Mouse (Mus musculus) thymus, adult 2 months (tissue): ENCODE results near the gene Ciz1. TPM values are rescaled to one million over a fixed set of nuclear protein-coding genes. Genes with fewer than 3 reads are reported as not detected.

ENCODE experiments used
- DNase-seq: peaks from one replicate; pipeline ENCODE4 v3.0.0; 2021
- H3K27ac ChIP-seq: fragments of 200-500 bp; 2 replicates; pipeline ENCODE4 v1.5.1; 2012; ENCODE audit warnings: low read length, control low read depth; ENCODE audit not compliant: control insufficient read depth, insufficient read depth
- H3K27me3 ChIP-seq: fragments of 200-500 bp; 2 replicates; pipeline ENCODE4 v1.6.1; 2012; ENCODE audit warnings: mild to moderate bottlenecking, low read length, moderate library complexity, mixed read lengths; ENCODE audit not compliant: control insufficient read depth, insufficient read depth
- H3K36me3 ChIP-seq: fragments of 200-500 bp; 2 replicates; pipeline ENCODE4 v1.6.1; 2012; ENCODE audit warnings: mild to moderate bottlenecking, low read length, moderate library complexity; ENCODE audit not compliant: control insufficient read depth, insufficient read depth
- H3K4me1 ChIP-seq: fragments of 200-500 bp; replicated peaks from 2 replicates; pipeline ENCODE4 v1.6.1; 2012; ENCODE audit warnings: low read length; ENCODE audit not compliant: control insufficient read depth, insufficient read depth
- H3K4me3 ChIP-seq: fragments of 200-500 bp; 2 replicates; pipeline ENCODE4 v1.5.1; 2012; ENCODE audit warnings: mild to moderate bottlenecking, low read length, control low read depth, moderate library complexity; ENCODE audit not compliant: control insufficient read depth, insufficient read depth
- CTCF ChIP-seq: fragments of 200-500 bp; IDR thresholded peaks from 2 replicates; pipeline ENCODE4 v1.5.1; 2012; ENCODE audit warnings: mild to moderate bottlenecking, control low read depth, low read length, moderate library complexity, borderline replicate concordance; ENCODE audit not compliant: control insufficient read depth, poor library complexity, insufficient read depth; ENCODE audit errors: extremely low read depth
- POLR2A ChIP-seq: fragments of 200-500 bp; IDR thresholded peaks from 2 replicates; pipeline ENCODE4 v1.6.1; 2012; ENCODE audit warnings: mild to moderate bottlenecking, low read length, control low read depth, moderate library complexity; ENCODE audit not compliant: control insufficient read depth, poor library complexity, insufficient read depth; ENCODE audit errors: extremely low read depth
- WGBS: fragments of 180-500 bp; shearing (Covaris S2); methylation state at CpG from one replicate; pipeline ENCODE4 v1.1.7; 2018; 5-methylcytosine and 5-hydroxymethylcytosine counted together
- polyA plus RNA-seq: library from polyadenylated mRNA; depleted of rRNA; stranded (reverse); fragments of >200 nt; gene quantifications from 2 replicates; pipeline ENCODE4 v1.2.3, GENCODE M21; 2012

Gene Ciz1
- polyA plus RNA-seq, 1 experiment, result 517 TPM

- no peak overlapping the region for H3K27ac ChIP-seq
- H3K4me3 ChIP-seq, result no peak overlapping the region
- no peak for DNase-seq
- 0 out of 2 replicates have a peak, but pooled peaks cover 6% of the 10 kb centered on the region for H3K36me3 ChIP-seq
- 88% methylated on average over 2 of the region's 2 CpGs for WGBS
- H3K27me3 ChIP-seq, result no peaks in the 10 kb centered on the region
- TF ChIP-seq POLR2A, result no peak
- no peak for TF ChIP-seq CTCF
- peaks cover 16% of the 10 kb centered on the region for H3K4me1 ChIP-seq
These were observed 30.6 kb downstream of the Ciz1 start for GRCm38 (mm10) chr2:32382689-32383088.

DNA sequence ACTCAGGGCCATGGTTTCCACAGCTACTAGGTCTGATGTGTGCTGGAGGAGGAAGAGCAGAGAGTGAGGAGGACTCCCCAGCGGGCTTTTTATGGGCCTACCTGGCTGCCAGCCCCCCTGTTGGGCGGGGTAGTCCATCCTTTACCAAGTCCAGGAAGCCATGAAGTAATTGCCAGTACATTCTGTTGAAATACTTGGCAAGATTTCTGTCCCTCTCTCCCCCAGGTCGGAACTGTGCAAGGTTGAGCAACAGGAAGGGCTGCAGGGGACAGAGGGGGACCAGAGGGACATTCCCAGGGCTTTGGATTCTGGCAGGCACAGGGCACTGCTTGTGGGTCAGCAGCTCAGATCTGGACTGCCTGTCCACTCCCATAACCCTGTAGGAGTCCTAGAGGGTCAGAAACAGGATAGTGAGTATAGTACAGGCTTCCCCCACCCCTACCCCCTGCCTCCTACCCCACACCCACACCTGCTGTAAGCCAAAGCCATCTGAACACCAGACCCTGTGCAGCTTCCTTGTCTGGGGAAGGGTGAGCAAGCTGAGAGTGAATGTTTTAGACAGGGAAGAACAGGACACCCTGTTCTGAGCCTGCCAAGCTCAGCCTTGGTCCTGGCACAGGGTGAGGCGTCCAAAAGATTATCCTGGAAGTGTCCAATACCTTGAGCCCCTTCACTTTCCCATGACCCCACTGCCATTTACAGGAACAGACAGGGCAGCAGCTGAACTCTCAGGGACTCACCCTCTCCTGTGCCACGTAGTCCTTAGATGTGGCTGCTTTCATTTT is 35.8 kb downstream of the Ciz1 start, which contains the start of gene Lcn2:
Gene Lcn2, minus strand, starts transcription at position 547 of the 785 bp plus-strand sequence.
- 64% methylated on average over 5 of the region's 5 CpGs for WGBS
- no peaks in the 10 kb centered on the region; the same call in 1 of the 2 replicates for H3K27me3 ChIP-seq
- no peaks in the 10 kb centered on the region for H3K36me3 ChIP-seq
- no peak within 1 kb of the TSS for H3K27ac ChIP-seq
- H3K4me1 ChIP-seq, result peaks cover 7% of the 10 kb centered on the region
- TF ChIP-seq POLR2A (no peak), CTCF (no peak)
- no peak within 1 kb of the TSS for H3K4me3 ChIP-seq
- DNase-seq, result no peak

GRCm38 (mm10) chr2:32389157-32389556 is 37.0 kb downstream of the Ciz1 start:
- H3K4me3 ChIP-seq, result no peak overlapping the region
- DNase-seq, result no peak
- no peaks in the 10 kb centered on the region; the same call in 1 of the 2 replicates for H3K27me3 ChIP-seq
- H3K4me1 ChIP-seq, result peaks cover 7% of the 10 kb centered on the region
- no peak overlapping the region for H3K27ac ChIP-seq
- no peaks in the 10 kb centered on the region for H3K36me3 ChIP-seq
- WGBS, result 79% methylated on average over 2 of the region's 2 CpGs
- TF ChIP-seq POLR2A (no peak), CTCF (no peak)

- Histone ChIP-seq H3K4me1 (peaks cover 13% of the 10 kb centered on the region), H3K27me3 (no peaks in the 10 kb centered on the region; the same call in 1 of the 2 replicates), H3K4me3 (no peak overlapping the region), H3K27ac (no peak overlapping the region), H3K36me3 (no peaks in the 10 kb centered on the region)
- no peak for TF ChIP-seq CTCF
- TF ChIP-seq POLR2A, result no peak
- WGBS, result 94% methylated on average over 8 of the region's 8 CpGs
- DNase-seq, result no peak
These were observed 38.7 kb downstream of the Ciz1 start for GRCm38 (mm10) chr2:32390871-32391270.

GRCm38 (mm10) chr2:32392063-32392462 is 39.9 kb downstream of the Ciz1 start:
- H3K27ac ChIP-seq, result no peak overlapping the region
- no peak for DNase-seq
- H3K4me3 ChIP-seq, result no peak overlapping the region
- WGBS, result 98% methylated on average over 5 of the region's 5 CpGs
- peaks cover 20% of the 10 kb centered on the region for H3K4me1 ChIP-seq
- no peaks in the 10 kb centered on the region for H3K36me3 ChIP-seq
- no peaks in the 10 kb centered on the region; the same call in 1 of the 2 replicates for H3K27me3 ChIP-seq
- TF ChIP-seq CTCF, result no peak
- no peak for TF ChIP-seq POLR2A

DNA sequence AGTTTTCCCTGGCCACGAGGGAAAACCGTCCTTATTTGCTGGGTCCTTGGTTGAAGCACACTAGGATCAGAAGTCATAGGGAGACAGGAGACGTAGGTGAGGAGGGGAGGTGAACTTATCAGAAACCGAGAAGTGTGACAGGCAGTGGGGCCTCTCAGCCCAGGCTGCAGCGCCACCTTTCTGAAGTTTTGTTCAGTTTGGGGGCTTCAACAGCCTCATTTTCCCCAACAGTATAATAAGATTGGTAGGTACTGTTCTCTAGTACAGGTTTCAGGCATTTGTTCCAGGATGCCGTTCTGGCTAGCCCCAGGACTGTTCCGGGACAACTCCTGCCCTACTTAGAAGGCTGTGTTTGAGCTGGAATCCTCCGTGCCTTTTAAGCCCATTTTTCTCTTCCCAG is 42.8 kb downstream of the Ciz1 start:
- 3% methylated on average over 8 of the region's 8 CpGs for WGBS
- peak; percentile 64 for DNase-seq
- Histone ChIP-seq H3K4me3 (peak overlapping the region; percentile 85), H3K4me1 (peaks cover 15% of the 10 kb centered on the region), H3K27ac (no peak overlapping the region; the same call in 1 of the 2 replicates), H3K36me3 (no peaks in the 10 kb centered on the region), H3K27me3 (no peaks in the 10 kb centered on the region)
- TF ChIP-seq CTCF (no peak), POLR2A (no peak)
